Mouse (Mus musculus) lung, postnatal 0 days (tissue): Measurements from ENCODE around the gene Tha1. TPM values are rescaled to one million over a fixed set of nuclear protein-coding genes. Genes with fewer than 3 reads are reported as not detected.

ENCODE experiments used
- ATAC-seq: fragments of 200-750 bp; cut with Nextera tagmentation; 2 replicates; pipeline ENCODE4 v1.8.0; 2017; ENCODE audit warnings: moderate library complexity
- DNase-seq: peaks from one replicate; pipeline ENCODE4 v3.0.0-alpha.2; 2016; ENCODE audit warnings: low spot score
- H3K27ac ChIP-seq: fragments of 300-500 bp; sonication (generic); 2 replicates; pipeline ENCODE4 v1.5.1; 2014; ENCODE audit warnings: antibody characterized with exemption, mild to moderate bottlenecking, low read length, mixed read lengths
- H3K27me3 ChIP-seq: fragments of 300-500 bp; sonication (generic); replicated peaks from 2 replicates; pipeline ENCODE4 v1.6.1; 2014; ENCODE audit warnings: low read length, mixed read lengths; ENCODE audit not compliant: insufficient read depth
- H3K36me3 ChIP-seq: fragments of 300-500 bp; sonication (generic); 2 replicates; pipeline ENCODE4 v1.6.1; 2014; ENCODE audit warnings: low read length, mixed read lengths; ENCODE audit not compliant: insufficient read depth
- H3K4me1 ChIP-seq: fragments of 300-500 bp; sonication (generic); 2 replicates; pipeline ENCODE4 v1.6.1; 2014; ENCODE audit warnings: antibody characterized with exemption, low read depth, low read length, mixed read lengths; ENCODE audit not compliant: insufficient read depth
- H3K4me2 ChIP-seq: fragments of 300-500 bp; sonication (generic); replicated peaks from 2 replicates; pipeline ENCODE4 v1.6.1; 2014; ENCODE audit warnings: low read depth, mild to moderate bottlenecking, low read length, moderate library complexity, mixed read lengths
- H3K4me3 ChIP-seq: fragments of 300-500 bp; sonication (generic); 2 replicates; pipeline ENCODE4 v1.5.1; 2014; ENCODE audit warnings: low read depth, low read length
- H3K9ac ChIP-seq: fragments of 300-500 bp; sonication (generic); replicated peaks from 2 replicates; pipeline ENCODE4 v1.6.1; 2014; ENCODE audit warnings: low read depth, mild to moderate bottlenecking
- H3K9me3 ChIP-seq: fragments of 300-500 bp; sonication (generic); 2 replicates; pipeline ENCODE4 v1.6.1; 2016; ENCODE audit warnings: low read length, mixed read lengths
- CTCF ChIP-seq: IDR thresholded peaks from 2 replicates; pipeline ENCODE4 v1.5.1; 2016; ENCODE audit warnings: antibody characterized with exemption, mild to moderate bottlenecking
- EP300 ChIP-seq: IDR thresholded peaks from 2 replicates; pipeline ENCODE4 v1.6.1; 2016; ENCODE audit warnings: antibody characterized with exemption, mild to moderate bottlenecking, control low read depth
- WGBS: fragments of 180-500 bp; shearing (Covaris S2); extraction: QIAGEN DNeasy Blood & Tissue Kit; methylation state at CpG from one replicate; pipeline ENCODE4 v1.1.7; 2014; 5-methylcytosine and 5-hydroxymethylcytosine counted together
- polyA plus RNA-seq: library from polyadenylated mRNA; unstranded; fragments of >200 nt; fragmentation: Nextera tagmentation; extraction: Ambion mirVana; gene quantifications from 2 replicates; pipeline ENCODE4 v1.2.1, GENCODE M21; 2015

Tha1 gene
- polyA plus RNA-seq, 1 experiment from 2014 or later: 6.3 TPM

DNA sequence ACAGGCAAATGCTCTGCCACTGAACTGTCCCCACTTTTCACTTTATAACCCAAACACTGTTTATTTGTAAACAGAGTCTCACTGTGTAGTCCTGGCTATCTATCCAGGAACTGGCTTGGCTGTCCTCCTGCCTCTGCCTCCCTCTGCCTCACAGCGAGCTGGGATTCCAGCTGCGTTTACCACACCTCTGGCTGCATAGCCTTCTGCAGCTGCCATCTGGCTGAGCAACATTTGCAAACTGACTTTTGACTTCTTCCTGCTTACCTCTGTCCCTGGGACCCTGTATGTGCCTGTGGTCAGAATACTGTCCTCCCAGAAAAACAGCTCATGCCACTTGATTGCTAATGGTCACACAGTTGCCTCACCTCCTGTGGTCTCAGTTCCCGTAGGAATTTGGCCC is 45.9 kb downstream of the Tha1 start:
- H3K4me3 ChIP-seq: no peak overlapping the region
- WGBS: 30% methylated on average over 3 of the region's 3 CpGs
- no peak for DNase-seq
- H3K4me1 ChIP-seq: peaks cover 68% of the 10 kb centered on the region
- H3K4me2 ChIP-seq: no peak overlapping the region
- H3K27me3 ChIP-seq: no peaks in the 10 kb centered on the region
- no peak overlapping the region for H3K27ac ChIP-seq
- H3K9ac ChIP-seq: no peak overlapping the region
- no peaks in the 10 kb centered on the region for H3K36me3 ChIP-seq
- no peak for ATAC-seq
- H3K9me3 ChIP-seq: no peaks in the 10 kb centered on the region
- TF ChIP-seq CTCF (no peak), EP300 (no peak)

DNA sequence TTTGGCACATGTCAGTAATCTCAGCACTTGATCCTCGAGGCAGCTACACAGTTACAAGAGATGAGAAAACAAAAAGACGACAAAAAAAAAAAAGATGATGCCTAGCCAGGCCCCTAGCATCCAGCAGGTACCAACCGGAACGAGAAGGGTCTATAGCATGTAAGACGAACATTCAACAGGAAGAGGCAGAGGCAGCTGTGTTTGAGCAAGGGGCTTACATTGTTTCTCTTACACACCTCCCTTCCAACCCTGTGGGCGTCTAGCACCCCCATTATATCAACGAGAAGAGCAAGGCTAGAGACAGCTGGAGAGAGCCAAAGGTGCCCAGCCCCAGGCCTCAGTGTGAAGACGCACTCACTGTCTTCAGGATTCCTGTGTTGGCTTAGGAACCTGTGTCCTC is 46.4 kb downstream of the Tha1 start:
- Histone ChIP-seq H3K27me3 (no peaks in the 10 kb centered on the region), H3K27ac (no peak overlapping the region), H3K4me2 (no peak overlapping the region), H3K36me3 (no peaks in the 10 kb centered on the region), H3K9ac (no peak overlapping the region), H3K4me1 (peaks cover 66% of the 10 kb centered on the region), H3K4me3 (no peak overlapping the region), H3K9me3 (no peaks in the 10 kb centered on the region)
- DNase-seq (no peak), ATAC-seq (no peak)
- WGBS: 44% methylated on average over 8 of the region's 8 CpGs
- TF ChIP-seq EP300: no peak
- TF ChIP-seq CTCF: no peak

DNA sequence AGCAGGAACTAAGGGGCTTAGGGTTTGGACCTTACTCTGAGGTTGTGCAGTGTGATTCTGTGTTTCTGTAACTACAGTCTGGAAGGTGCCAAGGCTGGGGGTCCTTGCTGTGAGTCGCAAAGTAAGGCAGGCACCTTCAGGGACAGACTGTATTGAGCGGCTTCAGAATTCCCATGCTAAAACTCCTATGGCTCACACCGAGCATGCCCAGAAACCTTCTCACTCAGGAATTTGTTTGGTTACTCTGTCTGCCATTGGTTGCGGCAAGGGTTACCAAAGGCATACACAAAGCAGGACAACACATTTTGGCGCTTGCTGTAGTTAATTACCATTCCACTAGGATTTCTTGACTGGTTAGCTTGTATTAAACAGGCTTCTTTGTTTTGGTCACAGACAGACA is 47.1 kb downstream of the Tha1 start:
- Histone ChIP-seq H3K27me3 (no peaks in the 10 kb centered on the region), H3K9me3 (no peaks in the 10 kb centered on the region), H3K4me1 (peaks cover 65% of the 10 kb centered on the region), H3K27ac (peak overlapping the region; percentile 43), H3K36me3 (no peaks in the 10 kb centered on the region), H3K4me2 (peak overlapping the region; percentile 63), H3K9ac (peak overlapping the region; percentile 20; the same call in 1 of the 2 replicates), H3K4me3 (peak overlapping the region; percentile 27; the same call in 1 of the 2 replicates)
- DNase-seq: peak; percentile 49
- TF ChIP-seq CTCF (no peak), EP300 (no peak)
- WGBS: 12% methylated on average over 5 of the region's 5 CpGs
- no peak for ATAC-seq

DNA sequence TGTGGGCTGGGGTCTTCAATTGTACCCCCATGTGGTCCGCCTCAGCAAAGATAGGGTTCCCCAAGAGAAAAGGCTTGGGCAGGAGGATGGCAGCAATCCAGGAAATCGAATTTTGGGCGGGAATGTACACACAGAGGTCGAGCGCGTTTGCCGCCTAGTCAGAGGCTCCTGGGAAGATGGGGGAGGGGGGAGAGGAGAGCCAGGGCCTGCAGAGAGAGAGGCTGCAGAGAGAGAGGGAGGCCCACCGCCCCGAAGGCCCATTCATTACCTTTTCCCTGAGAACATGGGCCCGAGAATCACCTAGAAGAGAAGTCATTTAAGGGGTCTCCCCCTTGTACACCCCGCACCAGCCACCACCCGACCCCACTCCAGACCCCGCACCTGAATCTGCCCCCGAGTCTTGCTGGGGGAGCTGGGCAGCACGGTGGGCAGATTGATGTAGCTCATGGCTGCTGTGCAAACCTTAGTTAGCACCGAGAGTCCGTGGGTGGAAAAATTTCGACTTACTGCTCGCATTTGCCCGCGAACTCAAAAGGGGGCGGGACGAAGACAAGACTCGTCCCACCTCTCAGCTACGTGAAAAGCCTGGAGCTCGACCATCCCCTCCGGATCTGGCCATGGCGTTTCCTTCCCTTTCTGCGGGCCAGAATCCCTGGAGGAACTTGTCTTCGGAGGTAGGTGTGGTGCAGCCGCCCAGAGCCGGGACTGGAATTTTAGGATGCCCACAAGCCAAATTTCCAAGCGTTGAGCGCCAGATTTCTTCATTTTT is 47.8 kb downstream of the Tha1 start, which contains the start of the genes Afmid and Tk1:
TSS of gene Afmid (plus strand) at position 592 of the 769 bp plus-strand sequence.
TSS of gene Tk1 (minus strand) at position 760 of the 769 bp plus-strand sequence.
- Histone ChIP-seq H3K27ac (peak within 1 kb of the TSS; percentile 43), H3K9me3 (no peaks in the 10 kb centered on the region), H3K4me3 (peak within 1 kb of the TSS; percentile 27; the same call in 1 of the 2 replicates), H3K4me1 (peaks cover 62% of the 10 kb centered on the region), H3K9ac (peak within 1 kb of the TSS; percentile 20; the same call in 1 of the 2 replicates), H3K27me3 (no peaks in the 10 kb centered on the region), H3K4me2 (peak within 1 kb of the TSS; percentile 63), H3K36me3 (no peaks in the 10 kb centered on the region)
- ATAC-seq (peak; percentile 32), DNase-seq (peak; percentile 92)
- WGBS: under 1% methylated on average over 34 of the region's 34 CpGs
- TF ChIP-seq CTCF: no peak
- no peak for TF ChIP-seq EP300

DNA sequence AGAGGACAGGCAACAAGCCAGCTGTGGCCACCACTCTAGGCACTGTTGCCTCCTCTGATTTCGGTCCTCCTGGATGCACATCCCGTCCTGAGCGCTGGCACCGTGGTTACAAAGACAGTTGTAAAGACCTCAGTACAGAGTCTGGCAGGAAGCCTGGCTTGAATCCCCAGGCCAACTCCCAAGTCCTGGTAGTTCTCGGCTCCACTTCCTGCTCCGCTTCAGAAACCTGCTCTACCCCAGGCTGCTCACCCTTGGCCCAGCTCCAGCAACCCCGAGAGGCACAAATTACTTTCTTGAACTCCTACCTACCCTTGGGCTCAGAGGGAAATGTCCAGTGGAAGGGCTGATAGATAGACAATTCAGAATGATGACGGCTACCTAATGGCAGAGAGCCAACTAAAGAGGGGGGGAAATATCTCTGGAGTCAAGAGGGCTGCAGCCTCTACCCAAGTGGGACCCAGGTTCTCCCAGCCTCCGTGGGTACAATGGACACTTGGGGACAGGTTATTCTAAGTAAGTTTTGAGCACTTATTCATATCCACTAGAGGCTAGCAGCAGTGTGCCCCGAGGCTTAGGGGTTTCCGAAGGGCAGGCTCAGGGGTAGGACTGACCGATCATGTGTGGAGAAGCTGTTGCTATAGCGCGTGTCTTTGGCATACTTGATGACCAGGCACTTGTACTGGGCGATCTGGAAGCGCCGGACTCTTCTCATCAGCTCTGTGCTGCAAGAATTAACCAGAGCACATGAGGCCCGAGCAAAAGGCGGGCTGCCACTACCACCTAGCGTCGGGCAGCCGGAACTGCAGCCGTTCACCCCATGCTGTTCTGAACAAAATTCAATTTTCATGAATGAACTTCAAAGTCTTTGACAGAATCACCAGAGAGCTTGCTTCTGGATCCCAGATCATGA is 49.0 kb downstream of the Tha1 start:
- 4% methylated on average over 23 of the region's 23 CpGs for WGBS
- Histone ChIP-seq H3K4me3 (0 out of 2 replicates have a peak overlapping the region, but pooled peaks have one; percentile 0), H3K4me1 (peaks cover 52% of the 10 kb centered on the region)

DNA sequence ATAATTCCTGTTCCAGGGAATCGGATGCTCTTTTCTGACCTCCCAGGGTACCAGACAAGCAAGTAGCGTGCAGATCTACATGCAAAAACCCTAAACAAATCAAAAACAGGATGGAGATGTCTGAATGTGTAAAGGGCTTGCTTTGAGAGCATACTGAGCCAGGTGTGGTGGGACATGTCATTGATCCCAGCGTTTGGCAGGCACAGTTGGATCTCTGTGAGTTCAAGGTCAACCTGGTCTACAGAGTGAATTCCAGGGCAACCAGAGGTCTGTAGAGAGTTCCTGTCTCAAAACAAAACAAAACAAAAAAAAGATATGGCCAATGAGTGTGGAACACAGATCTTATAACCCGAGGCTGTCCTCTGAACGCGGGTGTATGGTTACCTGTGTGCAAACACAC is 49.9 kb downstream of the Tha1 start:
- Histone ChIP-seq H3K27me3 (no peaks in the 10 kb centered on the region), H3K9ac (no peak overlapping the region), H3K36me3 (no peaks in the 10 kb centered on the region), H3K4me3 (no peak overlapping the region), H3K4me1 (peaks cover 43% of the 10 kb centered on the region), H3K27ac (0 out of 2 replicates have a peak overlapping the region, but pooled peaks have one; percentile 39), H3K9me3 (no peaks in the 10 kb centered on the region), H3K4me2 (no peak overlapping the region)
- TF ChIP-seq CTCF: no peak
- no peak for TF ChIP-seq EP300
- DNase-seq (no peak), ATAC-seq (no peak)
- 81% methylated on average over 6 of the region's 6 CpGs for WGBS

More for the DNA sequence above, 49.0 kb downstream of the Tha1 start:
- peak overlapping the region; percentile 1; the same call in 1 of the 2 replicates for H3K27ac ChIP-seq
- peak; percentile 88 for DNase-seq
- peak overlapping the region; percentile 63 for H3K4me2 ChIP-seq
- H3K27me3 ChIP-seq: no peaks in the 10 kb centered on the region
- peak; percentile 82 for ATAC-seq
- H3K36me3 ChIP-seq: no peaks in the 10 kb centered on the region
- TF ChIP-seq CTCF: peak; percentile 97
- TF ChIP-seq EP300: no peak
- H3K9ac ChIP-seq: no peak overlapping the region
- H3K9me3 ChIP-seq: no peaks in the 10 kb centered on the region
